Mouse (Mus musculus) kidney, embryonic 16.5 days (tissue): Measurements from ENCODE around the gene Csnk1g2. TPM values are rescaled to one million over a fixed set of nuclear protein-coding genes. Genes with fewer than 3 reads are reported as not detected.

Experiments
- ATAC-seq: fragments of 200-750 bp; cut with Nextera tagmentation; 2 replicates; pipeline ENCODE4 v1.8.0; 2017; ENCODE audit warnings: moderate TSS enrichment; ENCODE audit not compliant: low FRiP score, low TSS enrichment
- H3K27ac ChIP-seq: fragments of 300-500 bp; sonication (generic); 2 replicates; pipeline ENCODE4 v1.5.1; 2014; ENCODE audit warnings: low read length
- H3K27me3 ChIP-seq: fragments of 300-500 bp; sonication (generic); 2 replicates; pipeline ENCODE4 v1.6.1; 2014; ENCODE audit warnings: low read length, control low read depth, mixed read lengths; ENCODE audit not compliant: insufficient read depth
- H3K36me3 ChIP-seq: fragments of 300-500 bp; sonication (generic); 2 replicates; pipeline ENCODE4 v1.6.1; 2014; ENCODE audit warnings: low read length, control low read depth, mixed read lengths; ENCODE audit not compliant: insufficient read depth
- H3K4me1 ChIP-seq: fragments of 300-500 bp; sonication (generic); 2 replicates; pipeline ENCODE4 v1.6.1; 2014; ENCODE audit warnings: low read length, control low read depth, mixed read lengths; ENCODE audit not compliant: insufficient read depth
- H3K4me2 ChIP-seq: fragments of 300-500 bp; sonication (generic); replicated peaks from 2 replicates; pipeline ENCODE4 v1.6.1; 2014; ENCODE audit warnings: low read depth, low read length
- H3K4me3 ChIP-seq: fragments of 300-500 bp; sonication (generic); 2 replicates; pipeline ENCODE4 v1.5.1; 2014; ENCODE audit warnings: mild to moderate bottlenecking, low read length
- H3K9ac ChIP-seq: fragments of 300-500 bp; sonication (generic); replicated peaks from 2 replicates; pipeline ENCODE4 v1.6.1; 2014; ENCODE audit warnings: low read length
- H3K9me3 ChIP-seq: fragments of 300-500 bp; sonication (generic); 2 replicates; pipeline ENCODE4 v1.6.1; 2016; ENCODE audit warnings: low read length, control low read depth
- WGBS: fragments of 180-500 bp; shearing (Covaris S2); extraction: QIAGEN DNeasy Blood & Tissue Kit; methylation state at CpG from one replicate; pipeline ENCODE4 v1.1.7; 2014; 5-methylcytosine and 5-hydroxymethylcytosine counted together
- polyA plus RNA-seq: library from polyadenylated mRNA; unstranded; fragments of >200 nt; fragmentation: Nextera tagmentation; extraction: Ambion mirVana; gene quantifications from 2 replicates; pipeline ENCODE4 v1.2.1, GENCODE M21; 2015

Gene Csnk1g2
- polyA plus RNA-seq, 1 experiment from 2014 or later, result 93.6 TPM

DNA sequence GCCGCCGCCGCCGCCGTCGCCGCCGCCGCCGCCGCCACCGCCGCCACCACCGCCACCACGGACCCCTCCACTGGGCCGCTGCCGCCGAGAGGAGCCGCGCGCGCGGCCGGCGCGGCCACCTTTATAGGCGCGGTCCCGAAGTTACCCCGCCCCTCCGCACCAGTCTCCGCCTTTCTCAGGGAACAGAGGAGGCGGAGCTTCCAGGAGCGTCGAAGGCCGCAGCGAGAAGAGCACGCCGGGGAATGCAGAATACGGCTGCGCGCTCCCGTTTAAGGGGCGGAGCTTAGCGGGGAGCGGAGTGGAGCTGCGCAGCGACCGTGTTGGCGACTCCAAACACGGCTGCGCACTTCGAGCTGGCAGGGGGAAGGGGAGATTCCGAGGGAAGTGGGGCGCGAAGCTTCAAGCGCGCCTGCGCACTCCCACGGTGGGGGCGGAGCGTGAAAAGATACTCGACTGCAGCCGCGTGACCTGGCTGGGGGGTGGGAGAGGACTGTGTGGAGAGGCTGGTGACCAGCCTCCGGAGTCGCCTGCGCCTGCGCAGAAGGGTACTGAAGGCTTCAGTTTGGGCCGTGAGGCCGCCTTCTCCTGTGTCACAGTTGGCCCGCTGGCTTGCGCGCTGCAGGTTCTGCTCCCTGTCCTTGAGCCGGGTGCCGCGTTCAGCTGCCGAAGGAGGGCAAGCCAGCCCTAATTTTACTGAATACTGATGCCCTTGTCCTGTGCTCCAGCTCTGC lies 53.7 kb downstream of the Csnk1g2 start:
- H3K9ac ChIP-seq, result peak overlapping the region; percentile 96
- ATAC-seq, result peak; percentile 91
- WGBS, result under 1% methylated on average over 58 of the region's 78 CpGs
- H3K4me3 ChIP-seq, result peak overlapping the region; percentile 81
- H3K4me2 ChIP-seq, result peak overlapping the region; percentile 80
- H3K27me3 ChIP-seq, result no peaks in the 10 kb centered on the region
- H3K36me3 ChIP-seq, result peaks cover 19% of the 10 kb centered on the region
- H3K27ac ChIP-seq, result peak overlapping the region; percentile 99
- H3K4me1 ChIP-seq, result peaks cover 66% of the 10 kb centered on the region
- no peaks in the 10 kb centered on the region for H3K9me3 ChIP-seq

DNA sequence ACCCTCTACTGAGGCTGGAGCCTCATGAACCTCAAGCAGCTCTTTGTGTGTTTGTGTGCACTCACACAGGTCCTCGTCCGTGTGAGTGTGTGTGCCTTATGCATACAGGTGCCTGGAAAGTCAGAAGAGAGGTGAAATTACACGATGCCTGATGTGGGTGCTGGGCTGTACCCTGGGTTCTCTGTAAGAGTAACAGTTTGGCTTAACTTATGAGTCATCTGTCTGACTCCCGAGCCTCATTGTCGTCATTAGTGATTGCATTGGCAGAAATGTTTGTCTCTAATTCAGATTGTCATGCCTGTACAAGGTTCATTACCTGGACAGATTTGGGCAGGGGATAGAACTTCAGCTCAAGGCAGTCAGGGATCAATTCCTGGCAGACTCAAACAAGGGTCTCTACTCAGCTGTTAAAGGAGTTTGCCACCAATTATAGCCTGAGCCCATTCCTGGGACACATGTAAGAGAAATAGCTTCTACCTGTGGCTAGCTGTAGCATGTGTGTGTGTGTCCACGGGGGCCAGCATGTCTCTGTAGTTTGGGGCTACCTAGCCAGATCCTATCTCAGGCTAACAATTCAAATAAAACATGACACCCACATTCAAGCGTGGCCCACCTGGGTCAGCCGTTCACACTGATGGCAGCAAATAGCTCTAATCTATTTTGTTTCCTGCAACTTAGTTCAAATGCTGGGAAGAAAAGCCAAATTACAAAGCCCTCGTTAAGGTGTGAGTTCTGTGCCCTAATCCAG lies 54.7 kb downstream of the Csnk1g2 start:
- no peaks in the 10 kb centered on the region for H3K27me3 ChIP-seq
- H3K9ac ChIP-seq, result peak overlapping the region; percentile 87
- no peak for ATAC-seq

DNA sequence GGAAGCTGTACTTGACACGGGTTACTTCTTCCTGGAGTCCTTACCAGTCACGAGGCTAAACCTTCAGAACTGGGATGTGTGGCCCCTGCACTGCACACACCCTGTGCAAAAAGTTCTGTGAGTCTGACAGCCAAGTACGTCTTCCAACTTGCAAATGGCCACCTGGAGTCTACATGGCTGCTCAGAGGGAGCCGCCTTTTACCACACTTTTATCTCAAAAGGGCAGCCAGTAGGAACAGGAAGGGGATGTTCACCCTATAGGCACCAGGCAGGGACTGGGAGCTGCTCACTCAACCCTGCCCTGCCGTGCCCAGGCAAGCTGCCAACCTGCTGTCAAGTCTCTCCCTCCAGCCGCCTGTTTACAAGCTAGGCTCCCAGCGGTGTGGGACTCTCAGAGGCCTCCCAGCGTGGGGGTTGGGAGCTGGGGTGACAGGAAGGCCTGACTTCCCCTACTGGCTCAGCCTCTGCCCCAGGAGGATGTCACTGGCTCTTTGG lies 55.4 kb downstream of the Csnk1g2 start, which contains the start of gene Mknk2:
Mknk2 (minus strand) TSS at position 171 of the 495 bp plus-strand sequence.
- no peaks in the 10 kb centered on the region for H3K9me3 ChIP-seq
- 4% methylated on average over 8 of the region's 8 CpGs for WGBS
- H3K4me3 ChIP-seq, result peak within 1 kb of the TSS; percentile 81
- H3K4me2 ChIP-seq, result peak within 1 kb of the TSS; percentile 75
- H3K9ac ChIP-seq, result peak within 1 kb of the TSS; percentile 87
- H3K27ac ChIP-seq, result peak within 1 kb of the TSS; percentile 99
- H3K36me3 ChIP-seq, result peaks cover 4% of the 10 kb centered on the region; the same call in 1 of the 2 replicates
- peak; percentile 75 for ATAC-seq
- peaks cover 59% of the 10 kb centered on the region for H3K4me1 ChIP-seq
- H3K27me3 ChIP-seq, result no peaks in the 10 kb centered on the region

More for the DNA sequence above, 54.7 kb downstream of the Csnk1g2 start:
- no peaks in the 10 kb centered on the region for H3K9me3 ChIP-seq
- peak overlapping the region; percentile 81 for H3K4me3 ChIP-seq
- H3K4me1 ChIP-seq, result peaks cover 66% of the 10 kb centered on the region
- H3K27ac ChIP-seq, result peak overlapping the region; percentile 99
- WGBS, result 25% methylated on average over 9 of the region's 9 CpGs
- H3K36me3 ChIP-seq, result peaks cover 10% of the 10 kb centered on the region
- peak overlapping the region; percentile 75 for H3K4me2 ChIP-seq

DNA sequence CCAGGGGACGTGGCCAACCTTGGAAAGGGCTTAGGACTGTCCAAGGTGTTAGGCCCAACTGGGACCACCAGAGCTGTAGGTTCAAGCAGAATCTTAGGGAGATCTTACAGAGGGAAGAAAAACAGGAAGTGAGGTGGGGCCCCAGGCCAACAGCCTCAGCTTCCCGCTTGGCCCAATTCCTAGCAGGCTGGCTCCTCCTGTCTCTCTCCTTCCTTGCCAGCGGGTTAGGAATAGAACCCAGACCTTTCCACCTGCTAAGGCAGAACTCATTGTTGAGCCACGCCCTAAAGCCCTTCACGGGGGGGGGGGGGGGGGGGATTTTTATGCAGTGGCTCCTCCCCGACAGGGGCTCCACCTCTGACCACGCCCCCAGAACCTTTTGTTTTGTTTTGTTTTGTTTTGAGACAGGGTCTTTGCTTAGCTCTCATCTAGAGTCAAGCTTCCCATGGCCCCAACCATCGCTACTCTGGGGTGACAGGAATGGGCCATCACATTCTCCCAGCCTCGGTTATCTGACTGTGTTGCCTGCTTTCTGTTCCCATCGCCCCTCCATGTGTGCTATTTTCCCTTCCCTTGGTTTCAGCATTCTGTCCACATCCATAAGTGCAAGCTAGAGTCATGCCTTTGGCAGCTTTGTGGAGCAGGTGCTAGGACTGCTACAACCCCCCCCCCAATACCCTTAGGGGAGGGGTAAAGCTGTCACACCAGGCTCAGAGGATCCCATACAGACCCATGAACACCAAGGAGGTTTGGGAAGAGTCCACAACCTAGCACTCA lies 56.2 kb downstream of the Csnk1g2 start:
- Histone ChIP-seq H3K36me3 (peaks cover 2% of the 10 kb centered on the region; the same call in 1 of the 2 replicates), H3K27me3 (no peaks in the 10 kb centered on the region), H3K9ac (peak overlapping the region; percentile 87), H3K27ac (peak overlapping the region; percentile 99), H3K9me3 (no peaks in the 10 kb centered on the region), H3K4me1 (peaks cover 51% of the 10 kb centered on the region), H3K4me3 (0 out of 2 replicates have a peak overlapping the region, but pooled peaks have one; percentile 81), H3K4me2 (peak overlapping the region; percentile 75)
- 45% methylated on average over 10 of the region's 10 CpGs for WGBS
- no peak for ATAC-seq

DNA sequence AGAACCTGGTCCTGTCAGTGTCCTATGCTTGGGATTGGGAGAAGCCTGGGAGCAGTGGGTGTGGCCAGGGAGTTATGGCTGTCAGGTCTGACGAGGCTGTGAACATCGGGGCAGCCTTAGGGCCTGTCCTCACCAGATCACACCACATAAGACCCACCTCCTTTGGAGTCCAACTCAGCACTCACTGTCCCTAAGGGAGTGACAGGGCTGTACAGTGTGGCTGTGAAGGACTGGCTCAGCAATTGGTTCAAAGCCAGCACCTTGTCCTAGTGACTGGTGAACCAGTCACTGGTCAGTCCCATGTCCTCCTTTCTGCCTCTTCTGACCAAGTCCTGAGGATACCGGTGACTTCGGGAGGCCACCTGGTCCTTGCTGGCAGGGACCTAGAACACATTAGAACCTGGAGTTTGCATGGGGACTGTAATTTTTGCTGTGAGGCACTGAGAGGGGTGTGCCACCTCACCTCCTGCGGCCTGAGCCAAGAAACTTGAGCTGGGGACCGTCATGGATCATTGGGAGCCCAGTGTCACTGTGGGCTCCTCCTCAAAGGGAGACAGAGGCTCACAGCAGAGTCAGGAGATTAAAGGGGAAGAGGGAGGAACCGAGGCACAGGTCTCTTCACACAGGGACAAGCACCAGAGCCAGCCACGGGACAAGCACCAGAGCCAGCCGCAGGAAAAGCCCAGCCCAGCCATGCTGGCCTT lies 57.1 kb downstream of the Csnk1g2 start:
- H3K4me2 ChIP-seq, result no peak overlapping the region
- peaks cover 42% of the 10 kb centered on the region for H3K4me1 ChIP-seq
- peak overlapping the region; percentile 99 for H3K27ac ChIP-seq
- H3K36me3 ChIP-seq, result 0 out of 2 replicates have a peak, but pooled peaks cover 3% of the 10 kb centered on the region
- no peak overlapping the region for H3K4me3 ChIP-seq
- H3K9ac ChIP-seq, result peak overlapping the region; percentile 33
- no peaks in the 10 kb centered on the region for H3K9me3 ChIP-seq
- ATAC-seq, result no peak
- H3K27me3 ChIP-seq, result no peaks in the 10 kb centered on the region
- WGBS, result 22% methylated on average over 9 of the region's 9 CpGs

DNA sequence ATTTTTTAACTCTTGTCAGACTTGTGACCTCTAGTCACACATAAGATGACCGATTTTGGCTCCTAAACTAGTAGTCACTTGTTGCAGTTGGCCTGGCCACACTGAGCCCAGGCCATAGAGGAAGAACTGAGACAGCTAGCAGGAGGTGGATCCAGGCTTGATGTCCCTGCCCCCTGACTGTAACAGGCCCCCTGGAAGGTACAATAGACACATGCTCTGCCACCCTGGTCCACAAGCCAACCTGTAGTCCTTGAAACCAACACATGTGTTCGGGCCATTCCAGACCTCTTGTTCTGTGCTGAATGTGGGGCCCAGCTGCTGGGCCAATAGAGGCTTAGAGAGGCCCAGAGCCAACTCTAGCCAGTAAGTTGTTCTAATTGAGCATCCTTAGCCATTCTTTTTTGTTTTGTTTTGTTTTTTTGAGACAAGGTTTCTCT lies 57.6 kb downstream of the Csnk1g2 start:
- H3K4me1 ChIP-seq, result peaks cover 39% of the 10 kb centered on the region
- no peaks in the 10 kb centered on the region for H3K27me3 ChIP-seq
- peaks cover 7% of the 10 kb centered on the region; the same call in 1 of the 2 replicates for H3K36me3 ChIP-seq
- peak overlapping the region; percentile 33 for H3K9ac ChIP-seq
- WGBS, result 59% methylated on average over 2 of the region's 2 CpGs
- no peaks in the 10 kb centered on the region for H3K9me3 ChIP-seq
- peak overlapping the region; percentile 99 for H3K27ac ChIP-seq
- H3K4me2 ChIP-seq, result no peak overlapping the region
- H3K4me3 ChIP-seq, result no peak overlapping the region
- ATAC-seq, result no peak

DNA sequence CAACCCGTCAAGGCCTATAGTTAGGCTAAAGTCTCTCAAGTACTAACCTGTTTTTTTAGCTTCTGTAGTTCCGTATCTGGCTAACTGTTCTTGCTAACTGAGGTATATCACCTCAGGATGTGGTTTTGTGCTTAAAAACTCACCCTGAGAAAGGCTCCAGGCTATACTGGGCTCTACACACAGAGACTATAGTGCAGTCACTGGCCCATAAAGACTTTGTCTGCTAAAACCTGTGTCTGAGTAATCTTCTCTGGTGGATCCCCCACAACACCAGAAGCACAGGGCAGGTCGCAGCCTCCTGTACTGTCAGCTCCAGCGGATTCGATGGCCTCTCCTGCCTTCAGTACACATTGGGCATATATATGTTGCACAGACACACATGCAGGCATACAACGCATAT lies 59.4 kb downstream of the Csnk1g2 start:
- Histone ChIP-seq H3K27ac (no peak overlapping the region), H3K36me3 (peaks cover 24% of the 10 kb centered on the region), H3K4me1 (peaks cover 36% of the 10 kb centered on the region), H3K4me3 (no peak overlapping the region), H3K9ac (no peak overlapping the region), H3K9me3 (no peaks in the 10 kb centered on the region), H3K4me2 (no peak overlapping the region), H3K27me3 (no peaks in the 10 kb centered on the region)
- WGBS, result 94% methylated on average over 6 of the region's 6 CpGs
- ATAC-seq, result no peak

DNA sequence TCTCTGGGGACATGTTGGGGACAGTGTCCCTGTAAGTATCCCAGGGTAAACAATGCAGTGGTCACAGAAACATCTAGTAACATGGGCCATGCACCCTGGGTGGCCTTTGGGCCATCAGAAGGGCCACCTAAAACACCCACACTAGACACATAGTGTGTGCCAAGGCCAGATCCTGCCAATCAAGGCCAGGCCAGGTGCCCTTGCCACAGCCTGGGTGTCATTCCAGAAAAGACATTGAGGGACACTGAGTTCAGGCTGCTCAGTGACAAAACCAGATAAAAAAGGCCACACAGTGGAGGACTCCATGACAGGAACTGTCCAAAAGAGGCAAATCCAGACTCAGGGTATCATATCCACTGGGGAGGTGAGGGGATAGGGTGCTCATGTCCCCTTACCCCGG lies 61.0 kb downstream of the Csnk1g2 start:
- WGBS, result 92% methylated on average over 1 of the region's 1 CpGs
- Histone ChIP-seq H3K9me3 (no peaks in the 10 kb centered on the region), H3K4me3 (no peak overlapping the region), H3K27ac (no peak overlapping the region), H3K4me2 (no peak overlapping the region), H3K36me3 (peaks cover 28% of the 10 kb centered on the region), H3K9ac (no peak overlapping the region), H3K4me1 (peaks cover 20% of the 10 kb centered on the region), H3K27me3 (no peaks in the 10 kb centered on the region)
- no peak for ATAC-seq

DNA sequence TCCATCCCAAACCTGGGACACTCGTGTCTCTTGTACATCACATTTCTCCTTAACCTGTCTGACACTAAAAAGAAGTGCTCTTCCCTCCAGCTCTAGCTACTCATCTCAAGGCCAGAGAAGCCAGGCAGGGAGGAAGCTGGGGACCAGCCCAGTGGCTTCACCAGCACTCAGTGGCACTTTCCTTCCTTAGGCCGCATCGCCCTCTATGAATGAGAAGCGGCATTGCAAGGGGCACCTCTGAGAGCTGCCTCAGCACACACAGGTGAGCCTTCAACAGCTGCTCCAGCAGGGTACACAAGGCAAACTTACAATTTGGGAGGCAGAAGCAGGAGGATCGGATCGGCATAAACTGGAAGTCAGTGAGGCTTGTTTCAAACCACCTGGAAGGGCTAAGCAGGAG lies 61.6 kb downstream of the Csnk1g2 start:
- 53% methylated on average over 6 of the region's 6 CpGs for WGBS

More for the DNA sequence above, 61.6 kb downstream of the Csnk1g2 start:
- H3K4me3 ChIP-seq, result no peak overlapping the region
- no peak overlapping the region; the same call in 1 of the 2 replicates for H3K9ac ChIP-seq
- H3K36me3 ChIP-seq, result peaks cover 30% of the 10 kb centered on the region
- no peaks in the 10 kb centered on the region for H3K27me3 ChIP-seq
- no peak overlapping the region for H3K4me2 ChIP-seq
- H3K4me1 ChIP-seq, result peaks cover 14% of the 10 kb centered on the region
- no peak overlapping the region for H3K27ac ChIP-seq
- no peak for ATAC-seq
- H3K9me3 ChIP-seq, result no peaks in the 10 kb centered on the region
